Mouse (Mus musculus) testis, adult 2 months (tissue): ENCODE results near the gene Nav1.

Source experiments
- CTCF ChIP-seq: fragments of 200-500 bp; IDR thresholded peaks from 2 replicates; pipeline ENCODE4 v1.5.1; 2012; ENCODE audit warnings: low read depth, mild to moderate bottlenecking, inconsistent platforms, low read length, moderate library complexity; ENCODE audit not compliant: control insufficient read depth, insufficient read depth, insufficient replicate concordance
- POLR2A ChIP-seq: fragments of 200-500 bp; IDR thresholded peaks from 2 replicates; pipeline ENCODE4 v1.6.1; 2012; ENCODE audit warnings: low read depth, mild to moderate bottlenecking, inconsistent platforms, low read length, moderate library complexity; ENCODE audit not compliant: control insufficient read depth

- TF ChIP-seq POLR2A (no peak), CTCF (no peak)
These were observed 86.4 kb downstream of the Nav1 start for GRCm38 (mm10) chr1:135520550-135521168.
